Mouse (Mus musculus): ENCODE data around the gene Ripply2. TPM values are rescaled to one million over a fixed set of nuclear protein-coding genes. Genes with fewer than 3 reads are reported as not detected.
"Not testable (repeated sequence)": the region's sequence is repeated elsewhere in the genome, so short reads cannot be mapped to it uniquely, and the experiment has no call there.

Gene Ripply2
- total RNA-seq (2021): not detected

GRCm38 (mm10) chr9:87015288-87015937, at the start of gene Ripply2:
Ripply2 (plus strand) TSS chr9:87015537.
- no peak for DNase-seq (ENCODE audit: low spot score)
- intact Hi-C loops (cut with DNase I): no loop called here

DNA sequence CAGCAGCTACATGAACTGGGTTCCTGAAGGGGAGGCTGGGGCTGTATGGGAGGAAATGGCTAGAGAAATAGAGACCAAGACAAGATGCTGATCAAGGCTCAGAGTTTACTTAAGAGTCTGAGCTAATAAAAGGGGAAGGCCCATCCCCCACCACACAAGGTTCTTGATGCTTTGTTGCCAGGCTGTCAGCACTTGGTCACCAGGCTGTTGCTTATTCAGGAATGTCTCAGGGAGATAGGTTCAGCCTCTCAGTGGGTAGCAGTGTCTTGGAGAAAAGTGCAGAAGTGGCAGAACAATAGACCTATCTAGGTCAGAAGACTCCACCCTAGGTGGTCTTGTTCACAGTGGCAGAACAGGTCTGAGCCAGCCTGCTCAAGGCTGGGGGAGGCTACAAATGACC, 42.9 kb upstream of the Ripply2 start:
- intact Hi-C loops (cut with DNase I); DNase-seq (ENCODE audit: low spot score): not testable (repeated sequence)

DNA sequence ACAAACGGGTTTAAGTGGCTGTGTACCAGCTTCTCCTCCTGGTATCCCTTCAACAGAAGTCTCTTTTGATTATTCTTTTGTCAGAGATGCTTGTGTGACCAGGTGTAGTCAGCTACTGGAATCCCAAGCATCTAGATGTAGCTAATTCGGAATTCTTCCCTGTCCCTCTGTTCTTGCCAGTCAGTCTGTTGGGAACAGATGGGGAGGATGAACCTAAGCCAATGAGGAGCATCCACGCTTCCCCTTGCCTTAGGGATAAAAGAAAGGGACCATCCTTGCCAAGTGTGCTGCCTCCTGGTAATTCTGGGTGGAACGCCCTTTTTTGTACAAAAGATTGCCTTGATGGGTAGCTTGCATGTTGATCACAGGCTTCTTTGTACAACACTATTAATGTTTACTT, 41.8 kb upstream of the Ripply2 start:
- intact Hi-C loops (cut with DNase I): no loop called here
- no peak for DNase-seq (ENCODE audit: low spot score)

- no peak for DNase-seq (ENCODE audit: low spot score)
- intact Hi-C loops (cut with DNase I): no loop called here
Measured at GRCm38 (mm10) chr9:86976896-86977295, 38.4 kb upstream of the Ripply2 start.

GRCm38 (mm10) chr9:86978257-86978907, 37.0 kb upstream of the Ripply2 start:
- DNase-seq (ENCODE audit: low spot score): no peak
- intact Hi-C loops (cut with DNase I): no loop called here

DNA sequence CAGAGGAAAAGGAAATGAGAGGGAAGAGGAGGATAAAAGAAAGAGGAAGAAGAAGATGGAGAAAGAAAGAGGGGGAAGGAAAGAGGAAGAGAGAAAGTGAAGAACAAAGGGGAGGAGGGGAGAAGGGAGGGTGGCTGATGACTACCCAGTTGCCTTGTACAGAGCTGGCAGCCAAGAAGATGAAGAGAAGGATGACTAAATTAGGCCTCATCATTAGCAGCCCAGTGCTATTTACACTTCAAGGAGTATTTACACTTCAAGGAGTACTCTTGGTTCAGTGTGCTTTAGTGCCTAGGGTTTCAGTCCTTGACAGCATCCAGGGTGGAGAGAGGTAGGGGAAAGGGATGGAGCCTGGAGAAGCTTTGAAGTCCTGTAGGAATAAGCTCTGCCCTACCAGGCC, 35.3 kb upstream of the Ripply2 start:
- intact Hi-C loops (cut with DNase I): no loop called here
- no peak for DNase-seq (ENCODE audit: low spot score)

GRCm38 (mm10) chr9:86980942-86981341, 34.4 kb upstream of the Ripply2 start:
- DNase-seq (ENCODE audit: low spot score): no peak
- intact Hi-C loops (cut with DNase I): no loop called here

GRCm38 (mm10) chr9:86981551-86981950, 33.8 kb upstream of the Ripply2 start:
- intact Hi-C loops (cut with DNase I): no loop called here
- DNase-seq (ENCODE audit: low spot score): no peak

- no peak for DNase-seq (ENCODE audit: low spot score)
- intact Hi-C loops (cut with DNase I): no loop called here
Measured at GRCm38 (mm10) chr9:86984583-86984982, 30.8 kb upstream of the Ripply2 start.

GRCm38 (mm10) chr9:86985105-86985504, 30.2 kb upstream of the Ripply2 start:
- intact Hi-C loops (cut with DNase I): no loop called here
- DNase-seq (ENCODE audit: low spot score): no peak

- no peak for DNase-seq (ENCODE audit: low spot score)
- intact Hi-C loops (cut with DNase I): no loop called here
Measured at GRCm38 (mm10) chr9:86986703-86987296, 28.5 kb upstream of the Ripply2 start.

GRCm38 (mm10) chr9:86989822-86990221, 25.5 kb upstream of the Ripply2 start:
- intact Hi-C loops (cut with DNase I): no loop called here
- no peak for DNase-seq (ENCODE audit: low spot score)

- intact Hi-C loops (cut with DNase I): no loop called here
- no peak for DNase-seq (ENCODE audit: low spot score)
Measured at GRCm38 (mm10) chr9:86991758-86992157, 23.6 kb upstream of the Ripply2 start.

GRCm38 (mm10) chr9:86997046-86997691, 18.2 kb upstream of the Ripply2 start:
- no peak for DNase-seq (ENCODE audit: low spot score)
- intact Hi-C loops (cut with DNase I): no loop called here

DNA sequence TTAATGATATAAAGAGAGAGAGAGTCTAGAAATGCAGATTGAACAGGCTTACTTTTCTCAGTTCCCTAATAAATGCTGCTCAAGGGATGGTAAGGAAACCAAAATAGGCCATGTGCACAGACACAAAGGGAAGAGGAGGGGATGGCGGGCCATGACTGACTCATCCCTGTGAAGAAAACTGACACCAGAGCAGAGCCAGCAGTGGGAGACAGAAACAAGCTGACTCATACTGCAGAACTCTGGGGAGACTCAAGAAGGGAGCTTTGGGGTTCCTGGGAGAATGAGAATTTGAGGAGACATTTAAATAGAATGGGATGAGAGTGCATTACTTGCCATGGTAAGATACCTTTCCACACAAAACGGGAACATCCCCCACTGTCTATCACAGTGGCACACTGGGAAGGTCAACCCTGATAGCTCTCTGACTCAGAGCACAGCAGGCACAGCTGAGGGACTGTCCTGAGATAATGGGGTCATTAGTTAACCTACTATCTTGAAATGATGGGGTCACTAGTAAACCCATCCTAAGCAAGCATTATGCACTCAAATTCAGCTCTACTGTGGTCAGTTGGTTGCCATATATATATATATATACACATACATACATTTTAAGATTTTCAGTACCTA, 15.3 kb upstream of the Ripply2 start:
- no peak for DNase-seq (ENCODE audit: low spot score)
- intact Hi-C loops (cut with DNase I): no loop called here

DNA sequence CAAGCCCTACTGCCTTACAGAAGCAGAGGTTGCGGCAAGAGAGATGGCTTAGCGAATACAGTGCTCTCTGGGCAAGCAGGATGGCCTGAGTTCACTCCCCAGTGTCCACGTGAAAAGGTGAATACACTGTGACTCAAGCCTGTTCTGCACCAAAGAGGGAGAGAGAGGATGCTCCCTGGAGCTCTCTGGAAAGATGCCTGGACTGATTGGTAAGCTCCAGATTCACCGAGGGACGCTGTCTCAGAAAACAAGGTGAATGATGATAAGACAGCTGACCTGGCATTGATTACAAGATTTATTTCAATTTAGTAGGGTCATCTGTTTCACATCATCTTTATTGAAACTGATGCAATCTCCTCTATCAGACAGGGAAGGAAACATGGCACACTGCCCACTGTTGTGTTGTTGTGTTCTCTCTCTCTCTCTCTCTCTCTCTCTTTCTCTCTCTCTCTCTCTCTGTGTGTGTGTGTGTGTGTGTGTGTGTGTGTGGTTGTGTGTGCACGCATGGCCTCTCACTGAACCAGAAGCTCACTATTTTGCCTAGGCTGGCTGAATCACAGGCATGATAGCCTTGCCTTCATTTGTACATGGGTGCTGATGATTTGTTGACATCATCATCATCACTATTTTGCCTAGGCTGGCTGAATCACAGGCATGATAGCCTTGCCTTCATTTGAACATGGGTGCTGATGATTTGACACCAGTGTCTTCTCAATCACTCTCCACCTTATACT, 10.5 kb upstream of the Ripply2 start:
- no peak for DNase-seq (ENCODE audit: low spot score)
- intact Hi-C loops (cut with DNase I): no loop called here

DNA sequence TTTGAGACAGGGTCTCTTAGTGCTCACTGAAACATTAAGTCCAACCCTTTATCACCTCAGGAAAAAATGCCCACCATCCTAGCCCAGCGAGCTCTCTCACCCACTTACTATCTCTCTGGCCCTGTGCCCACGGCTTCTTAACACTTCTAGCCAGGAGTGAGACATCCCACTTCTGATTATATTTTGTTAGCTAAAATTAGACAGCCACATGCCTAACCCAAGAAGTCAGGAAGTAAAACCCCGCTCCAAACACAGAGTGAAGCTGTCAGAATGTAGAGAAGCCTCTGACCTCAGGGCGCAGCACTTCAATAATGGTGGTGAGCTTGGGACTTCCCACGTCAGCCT, 9.9 kb upstream of the Ripply2 start:
- intact Hi-C loops (cut with DNase I): no loop called here
- DNase-seq (ENCODE audit: low spot score): no peak

- intact Hi-C loops (cut with DNase I): no loop called here
- no peak for DNase-seq (ENCODE audit: low spot score)
Measured at GRCm38 (mm10) chr9:87008507-87008906, 6.8 kb upstream of the Ripply2 start.

DNA sequence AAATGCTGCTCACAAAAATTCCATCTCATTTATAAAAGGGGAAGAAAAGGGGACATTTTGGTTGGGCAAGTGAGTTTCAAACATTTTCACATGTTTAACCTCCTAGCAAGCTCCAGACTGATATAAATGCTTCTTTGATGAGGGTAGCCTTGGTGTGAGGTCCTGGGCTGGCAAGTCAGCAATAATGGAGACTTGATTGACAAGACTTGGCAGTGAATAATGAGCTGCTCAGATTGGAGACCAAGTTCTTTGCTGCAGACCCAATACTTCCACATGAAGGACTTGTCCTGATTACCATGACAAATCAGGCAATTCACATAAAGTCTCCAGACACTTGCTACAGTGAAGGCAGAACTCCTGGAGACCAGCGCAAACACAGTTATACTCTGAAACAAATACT, 6.4 kb upstream of the Ripply2 start:
- no peak for DNase-seq (ENCODE audit: low spot score)
- intact Hi-C loops (cut with DNase I): no loop called here

DNA sequence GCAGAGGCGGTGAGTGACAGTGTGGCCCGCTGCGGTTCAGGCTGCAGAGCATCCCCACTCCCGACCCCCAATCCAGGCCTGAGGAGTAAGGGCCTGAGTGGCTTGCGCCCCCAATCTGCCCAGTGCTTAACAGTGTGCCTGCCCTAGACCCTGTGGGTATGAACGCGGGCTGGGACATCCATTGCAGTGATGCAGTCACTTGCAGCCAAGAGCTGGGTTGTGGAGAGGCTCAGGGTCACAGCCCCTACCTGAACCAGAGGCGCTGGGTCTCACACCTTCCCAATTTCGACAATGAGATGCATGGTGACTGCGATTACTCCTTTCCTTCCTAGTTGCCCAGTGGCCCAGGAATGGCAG, 579 bp downstream of the Ripply2 start:
- intact Hi-C loops (cut with DNase I): no loop called here
- DNase-seq (ENCODE audit: low spot score): no peak
